Mouse (Mus musculus) ES-Bruce4 (cell line): ENCODE measurements at regions not wholly inside any gene's neighbourhood (a gene's known extent, or its start where the extent isn't known, plus 50 kb on each side); places are given as distances from the start of the nearest gene placed in this dataset.

Experiments
- CTCF ChIP-seq: IDR thresholded peaks from one replicate; pipeline ENCODE4 v1.8.1; 2011; ENCODE audit warnings: low read depth, low read length
- EP300 ChIP-seq: IDR thresholded peaks from 2 replicates; pipeline ENCODE4 v1.6.1; 2011; ENCODE audit warnings: low read depth, low read length; ENCODE audit not compliant: insufficient read depth

- no peak for TF ChIP-seq CTCF
- no peak for TF ChIP-seq EP300
These were observed 169.7 kb upstream of the Kiz start for GRCm38 (mm10) chr2:146685854-146686507.
